Mouse (Mus musculus) lung, adult 2 months (tissue): ENCODE measurements around the gene Kiss1r. TPM values are rescaled to one million over a fixed set of nuclear protein-coding genes. Genes with fewer than 3 reads are reported as not detected.
"Not testable (repeated sequence)": the region's sequence is repeated elsewhere in the genome, so short reads cannot be mapped to it uniquely, and the experiment has no call there.

ENCODE experiments used
- DNase-seq: peaks from one replicate; pipeline ENCODE4 v3.0.0; 2022
- H3K4me1 ChIP-seq: fragments of 200-500 bp; 2 replicates; pipeline ENCODE4 v1.6.1; 2011; ENCODE audit warnings: low read length; ENCODE audit not compliant: control insufficient read depth, insufficient read depth
- H3K4me3 ChIP-seq: fragments of 200-500 bp; replicated peaks from 2 replicates; pipeline ENCODE3; 2011; ENCODE audit warnings: low read depth, mild to moderate bottlenecking, control low read depth, low read length; ENCODE audit errors: extremely low read depth
- CTCF ChIP-seq: fragments of 200-500 bp; IDR thresholded peaks from 2 replicates; pipeline ENCODE4 v1.5.1; 2011; ENCODE audit warnings: mild to moderate bottlenecking, low read length, control low read depth; ENCODE audit not compliant: insufficient read depth
- POLR2A ChIP-seq: fragments of 200-500 bp; IDR thresholded peaks from 2 replicates; pipeline ENCODE4 v1.6.1; 2011; ENCODE audit warnings: low read depth, mild to moderate bottlenecking, control low read depth, low read length, borderline replicate concordance; ENCODE audit errors: extremely low read depth
- WGBS: fragments of 180-500 bp; shearing (Covaris S2); methylation state at CpG from one replicate; pipeline ENCODE4 v1.1.7; 2018; 5-methylcytosine and 5-hydroxymethylcytosine counted together
- polyA plus RNA-seq: library from polyadenylated mRNA; depleted of rRNA; stranded (reverse); fragments of >200 nt; gene quantifications from 2 replicates; pipeline ENCODE4 v1.2.3, GENCODE M21; 2012

Gene Kiss1r
- polyA plus RNA-seq, 1 experiment = 20.9 TPM

DNA sequence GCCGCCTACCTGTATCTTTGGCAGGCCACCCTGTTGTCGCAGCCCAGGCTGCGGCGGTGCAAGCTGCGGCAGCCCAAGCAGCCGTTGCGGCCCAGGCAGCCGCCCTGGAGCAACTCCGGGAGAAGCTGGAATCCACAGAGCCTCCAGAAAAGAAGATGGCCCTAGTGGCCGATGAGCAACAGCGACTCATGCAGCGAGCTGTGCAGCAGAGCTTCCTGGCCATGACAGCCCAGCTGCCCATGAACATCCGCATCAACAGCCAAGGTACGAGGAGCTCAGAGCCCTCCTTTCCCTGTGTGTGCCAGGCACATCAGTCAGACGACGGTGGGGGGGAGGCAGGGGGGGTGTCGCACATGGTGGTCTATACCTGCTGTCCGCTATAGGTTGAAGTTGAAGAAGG, 33.9 kb downstream of the Kiss1r start:
- TF ChIP-seq CTCF = no peak
- TF ChIP-seq POLR2A = no peak
- Histone ChIP-seq H3K4me1 (no peaks in the 10 kb centered on the region), H3K4me3 (no peak overlapping the region)
- DNase-seq = no peak
- 86% methylated on average over 18 of the region's 18 CpGs for WGBS

DNA sequence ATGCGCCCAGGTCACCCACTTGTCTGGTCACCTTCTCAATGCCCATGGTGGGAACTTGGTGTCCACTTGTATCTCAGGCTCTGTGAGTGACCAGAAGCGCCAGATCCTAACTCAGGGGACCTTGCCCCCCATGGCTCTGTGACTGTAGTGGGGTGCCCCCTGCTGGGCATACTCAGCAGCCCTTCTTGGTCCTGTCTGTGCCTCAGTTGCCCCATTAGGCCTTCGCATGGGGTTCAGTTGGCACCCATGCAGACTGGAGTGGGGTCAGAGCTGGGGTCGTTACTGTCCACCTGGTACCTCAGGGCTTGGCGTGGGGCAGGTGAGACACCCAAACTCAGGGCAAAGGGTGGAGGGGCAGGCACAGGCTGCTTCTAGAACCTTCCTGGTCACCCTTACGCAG, 37.2 kb downstream of the Kiss1r start:
- WGBS = 82% methylated on average over 6 of the region's 6 CpGs

DNA sequence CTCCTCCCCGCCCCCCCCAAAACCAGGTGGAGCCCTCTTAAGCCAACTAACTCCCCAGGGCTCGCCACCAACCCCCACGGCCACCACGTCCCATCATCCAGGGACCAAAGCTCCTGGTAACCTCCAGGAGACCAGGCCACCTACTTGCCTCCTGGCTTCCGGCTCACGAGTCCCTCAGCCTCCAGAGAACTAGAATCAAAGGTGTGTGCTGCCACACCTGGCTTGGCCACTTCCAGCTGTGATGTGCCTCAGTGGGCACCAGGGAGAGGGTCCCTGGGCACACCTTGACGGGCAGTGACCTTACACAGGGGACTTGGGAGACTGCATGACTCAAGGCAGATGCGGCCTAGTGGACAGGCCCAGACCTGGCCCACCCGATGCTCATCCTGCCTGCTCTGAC, 38.9 kb downstream of the Kiss1r start:
- TF ChIP-seq CTCF (no peak), POLR2A (no peak)
- Histone ChIP-seq H3K4me1 (peaks cover 3% of the 10 kb centered on the region), H3K4me3 (no peak overlapping the region)
- WGBS = 73% methylated on average over 9 of the region's 9 CpGs
- DNase-seq = no peak

More for the DNA sequence above, 37.2 kb downstream of the Kiss1r start:
- Histone ChIP-seq H3K4me1 (no peaks in the 10 kb centered on the region), H3K4me3 (no peak overlapping the region)
- TF ChIP-seq CTCF = peak; percentile 70
- TF ChIP-seq POLR2A = no peak
- DNase-seq = peak; percentile 55

DNA sequence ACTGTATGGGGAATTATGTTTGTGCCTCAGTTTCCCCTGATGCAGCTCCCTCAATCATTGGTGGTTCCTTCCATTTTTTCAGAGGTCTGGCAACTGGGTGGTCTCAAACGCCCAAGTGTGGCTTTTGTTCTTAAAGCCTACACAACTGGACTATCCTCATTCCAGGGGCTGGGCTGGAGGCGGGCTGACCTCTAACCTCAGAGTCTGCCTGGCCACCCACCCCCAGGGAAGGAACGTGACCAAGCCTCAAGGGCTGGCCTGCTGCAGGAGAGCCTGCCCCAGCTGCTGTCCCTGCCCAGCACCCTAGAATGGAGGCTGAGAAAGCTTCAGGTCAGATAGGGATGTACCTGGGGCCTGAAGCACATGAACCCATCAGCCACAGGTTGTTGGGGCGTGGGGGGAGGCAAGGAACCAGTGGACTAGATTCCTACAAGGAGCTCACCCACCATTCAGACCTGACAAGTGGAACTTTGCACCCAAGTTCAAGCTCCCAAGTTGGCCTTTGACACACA, 39.9 kb downstream of the Kiss1r start:
- Histone ChIP-seq H3K4me1 (peaks cover 7% of the 10 kb centered on the region), H3K4me3 (no peak overlapping the region)
- 56% methylated on average over 4 of the region's 4 CpGs for WGBS
- no peak for TF ChIP-seq CTCF
- TF ChIP-seq POLR2A = no peak
- no peak for DNase-seq

DNA sequence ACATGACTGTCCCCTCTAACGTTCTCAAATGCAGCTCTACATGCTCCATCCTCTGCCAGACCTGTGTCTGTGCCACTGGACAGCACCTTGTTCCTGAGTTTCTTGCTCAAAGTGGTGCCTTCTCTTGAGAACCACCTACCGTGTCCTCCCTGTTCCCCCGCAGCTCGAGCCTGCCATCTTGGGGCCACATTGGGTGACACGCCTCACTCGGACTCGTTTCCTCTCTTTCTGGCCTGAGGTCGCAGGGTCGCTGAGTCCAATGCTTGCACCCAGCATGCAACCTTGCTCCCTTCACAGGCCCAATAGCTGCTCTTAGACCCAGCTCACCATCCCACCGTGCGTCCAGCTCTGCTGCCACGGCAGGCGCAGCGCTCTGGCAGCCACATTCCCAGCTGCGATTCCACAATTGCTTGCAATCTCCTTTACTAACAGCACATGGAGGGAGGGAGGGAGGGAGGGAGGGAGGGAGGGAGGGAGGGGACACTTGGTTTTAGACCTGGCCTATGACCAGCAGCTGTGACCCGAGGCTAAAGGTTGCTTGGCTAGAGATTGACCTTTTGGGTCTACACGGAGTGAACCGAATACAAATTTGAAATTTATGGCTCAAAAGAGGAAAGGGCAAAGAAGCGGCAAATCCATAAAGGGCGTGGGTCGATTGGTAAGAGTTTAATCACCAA, 41.5 kb downstream of the Kiss1r start:
- no peak overlapping the region for H3K4me3 ChIP-seq
- DNase-seq = peak; percentile 84
- H3K4me1 ChIP-seq = peaks cover 7% of the 10 kb centered on the region
- TF ChIP-seq POLR2A (no peak), CTCF (peak; percentile 95)
- 14% methylated on average over 21 of the region's 21 CpGs for WGBS

DNA sequence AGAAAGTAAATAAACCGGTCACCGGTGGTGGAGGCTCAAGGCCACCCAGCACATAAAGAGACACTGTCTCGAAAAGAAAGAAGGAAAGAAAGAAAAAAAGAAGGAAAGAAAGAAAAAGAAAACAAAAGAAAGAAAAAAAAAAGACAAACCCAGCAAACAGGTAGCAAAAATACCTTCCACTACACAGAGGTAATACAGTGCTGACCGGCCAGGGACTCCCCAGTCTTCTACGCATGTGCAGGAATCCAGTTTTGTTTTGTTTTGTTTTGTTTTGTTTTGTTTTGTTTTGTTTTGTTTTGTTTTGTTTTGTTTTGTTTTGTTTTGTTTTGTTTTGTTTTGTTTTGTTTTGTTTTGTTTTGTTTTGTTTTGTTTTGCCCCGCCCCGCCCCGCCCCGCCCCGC, 42.6 kb downstream of the Kiss1r start:
- not testable (repeated sequence) for DNase-seq, H3K4me1 ChIP-seq
- H3K4me3 ChIP-seq = peak overlapping the region; percentile 48
- WGBS = 30% methylated on average over 6 of the region's 10 CpGs

DNA sequence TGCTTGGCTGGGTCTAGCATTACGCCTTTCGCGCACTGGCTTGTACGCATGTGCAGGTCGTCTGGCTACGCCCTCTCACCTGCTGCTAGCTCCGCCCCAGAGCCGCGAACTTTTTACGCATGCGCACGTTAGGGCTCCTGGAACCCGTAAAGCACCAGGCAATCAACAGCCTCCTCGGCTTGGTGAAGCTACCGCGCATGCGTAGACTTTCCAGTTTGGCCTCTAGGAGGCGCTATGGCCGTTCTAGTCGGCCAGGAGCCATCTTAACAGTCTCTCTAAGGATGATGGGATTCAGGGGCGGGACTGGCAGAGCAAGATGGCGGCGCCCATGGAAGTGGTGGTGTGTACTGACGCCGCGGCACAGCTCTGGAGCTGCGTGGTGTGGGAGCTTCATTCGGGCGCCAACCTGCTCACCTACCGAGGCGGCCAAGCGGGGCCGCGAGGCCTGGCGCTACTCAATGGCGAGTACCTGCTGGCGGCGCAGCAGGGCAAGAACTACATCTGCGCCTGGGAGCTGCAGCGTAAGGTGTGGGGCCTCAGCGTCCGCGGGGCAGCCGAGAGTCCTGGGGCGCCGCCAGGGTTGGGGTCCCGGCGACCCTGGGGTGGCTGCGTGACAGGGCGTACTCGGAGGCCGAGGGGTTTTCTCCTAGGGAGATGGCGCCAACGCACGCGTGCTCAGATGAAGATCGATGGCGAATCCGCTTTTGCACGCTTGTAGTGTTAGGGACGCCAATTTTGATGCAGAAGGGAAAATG, 43.3 kb downstream of the Kiss1r start, which contains the start of gene Wdr18:
Gene Wdr18 (plus strand): TSS at position 306 of the 755 bp plus-strand sequence.
- peaks cover 7% of the 10 kb centered on the region for H3K4me1 ChIP-seq
- peak; percentile 88 for TF ChIP-seq CTCF
- peak; percentile 44; the same call in 1 of the 2 replicates for TF ChIP-seq POLR2A
- H3K4me3 ChIP-seq = peak within 1 kb of the TSS; percentile 96
- DNase-seq = peak; percentile 99
- WGBS = under 1% methylated on average over 61 of the region's 61 CpGs

DNA sequence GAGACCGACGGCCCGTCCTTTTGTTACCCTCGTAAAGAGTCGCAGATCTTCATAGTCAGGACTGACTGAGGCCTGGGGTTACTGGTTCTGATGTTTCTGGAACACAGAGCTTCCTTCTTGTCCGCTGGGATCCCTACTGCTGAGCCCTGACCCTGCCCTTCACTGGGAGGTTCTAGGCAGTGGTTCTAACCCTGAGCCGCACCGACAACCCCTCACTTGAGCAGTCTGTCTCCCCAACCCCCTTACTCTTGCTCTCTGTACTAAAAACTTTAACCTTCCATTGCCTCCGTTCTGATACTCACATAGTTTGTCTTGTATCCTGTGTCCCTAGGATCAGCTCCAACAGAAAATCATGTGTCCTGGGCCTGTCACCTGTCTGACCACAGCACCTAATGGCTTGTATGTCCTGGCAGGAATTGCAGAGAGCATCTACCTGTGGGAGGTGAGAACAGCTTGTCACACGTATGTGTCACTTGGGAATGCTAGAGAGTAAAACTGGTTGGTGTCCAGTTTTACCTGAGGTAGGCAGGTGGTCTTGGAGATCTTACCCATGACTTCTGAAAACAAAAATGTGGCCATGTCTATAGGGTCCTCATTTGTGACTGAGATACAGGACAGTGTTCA, 44.0 kb downstream of the Kiss1r start:
- TF ChIP-seq POLR2A = no peak
- no peak for TF ChIP-seq CTCF
- DNase-seq = no peak
- Histone ChIP-seq H3K4me3 (peak overlapping the region; percentile 96), H3K4me1 (peaks cover 7% of the 10 kb centered on the region)
- 10% methylated on average over 10 of the region's 10 CpGs for WGBS

GRCm38 (mm10) chr10:79964727-79965126, 48.0 kb downstream of the Kiss1r start:
- WGBS = 97% methylated on average over 7 of the region's 7 CpGs
- no peak for TF ChIP-seq CTCF
- no peak for TF ChIP-seq POLR2A
- no peak for DNase-seq
- H3K4me3 ChIP-seq = no peak overlapping the region
- peaks cover 7% of the 10 kb centered on the region for H3K4me1 ChIP-seq
